Mouse (Mus musculus) MEL (cell line): ENCODE measurements around the gene Sgsm1. TPM values are rescaled to one million over a fixed set of nuclear protein-coding genes. Genes with fewer than 3 reads are reported as not detected.

Experiments
- DNase-seq: peaks from one replicate; pipeline ENCODE4 v3.0.0; 2011; ENCODE audit warnings: low read depth, low spot score
- H3K27ac ChIP-seq: 2 replicates; pipeline ENCODE4 v1.5.1; 2012; ENCODE audit warnings: low read depth, mild to moderate bottlenecking, control low read depth, low read length, moderate library complexity; ENCODE audit not compliant: control insufficient read depth
- H3K27me3 ChIP-seq, 2 experiments: fragments of 150-350 bp in 1 of 2; sonication (generic) in 1 of 2; 2 replicates each; pipeline ENCODE4 v1.6.1; 2012; ENCODE audit warnings: low read length in 2 of 2, mild to moderate bottlenecking in 2 of 2, improper control_type of control experiment in 1 of 2, moderate library complexity in 1 of 2; ENCODE audit not compliant: insufficient read depth in 2 of 2, control insufficient read depth in 1 of 2
- H3K36me3 ChIP-seq, 2 experiments: 2 replicates each; pipeline ENCODE4 v1.6.1; 2012 to 2014; ENCODE audit warnings: low read length in 2 of 2, improper control_type of control experiment in 1 of 2, inconsistent platforms in 1 of 2, mild to moderate bottlenecking in 1 of 2; ENCODE audit not compliant: insufficient read depth in 2 of 2, control insufficient read depth in 1 of 2
- H3K4me1 ChIP-seq, 2 experiments: fragments of 150-350 bp in 1 of 2; sonication (generic) in 1 of 2; 2 replicates each; pipeline ENCODE4 v1.6.1; 2012; ENCODE audit warnings: low read length in 2 of 2, improper control_type of control experiment in 1 of 2, mild to moderate bottlenecking in 1 of 2; ENCODE audit not compliant: insufficient read depth in 2 of 2, control insufficient read depth in 1 of 2
- H3K4me3 ChIP-seq, 2 experiments: fragments of 150-350 bp in 1 of 2; sonication (generic) in 1 of 2; 2 replicates each; pipeline ENCODE4 v1.5.1; 2012; ENCODE audit warnings: low read depth in 2 of 2, low read length in 2 of 2, mild to moderate bottlenecking in 2 of 2, moderate library complexity in 2 of 2, control low read depth in 1 of 2, improper control_type of control experiment in 1 of 2; ENCODE audit not compliant: control insufficient read depth in 1 of 2, insufficient read depth in 1 of 2
- H3K79me2 ChIP-seq: 2 replicates; pipeline ENCODE4 v1.6.1; 2012; ENCODE audit warnings: mild to moderate bottlenecking, low read length, moderate library complexity; ENCODE audit not compliant: control insufficient read depth, poor library complexity, insufficient read depth
- H3K9ac ChIP-seq: 2 replicates; pipeline ENCODE4 v1.6.1; 2012; ENCODE audit warnings: low read depth, mild to moderate bottlenecking, control low read depth, low read length, moderate library complexity; ENCODE audit not compliant: control insufficient read depth, poor library complexity, severe bottlenecking
- H3K9me3 ChIP-seq: fragments of 150-350 bp; sonication (generic); replicated peaks from 2 replicates; pipeline ENCODE4 v1.6.1; 2012; ENCODE audit warnings: mild to moderate bottlenecking, low read length, improper control_type of control experiment, moderate library complexity; ENCODE audit not compliant: insufficient read depth
- BHLHE40 ChIP-seq: IDR thresholded peaks from 2 replicates; pipeline ENCODE4 v1.6.1; 2012; ENCODE audit warnings: low read depth, mild to moderate bottlenecking, inconsistent platforms, low read length, improper control_type of control experiment, borderline replicate concordance
- ELF1 ChIP-seq: IDR thresholded peaks from 2 replicates; pipeline ENCODE4 v1.6.1; 2014; ENCODE audit warnings: low read depth, mild to moderate bottlenecking, inconsistent platforms, low read length, improper control_type of control experiment, moderate library complexity
- EP300 ChIP-seq, 2 experiments: IDR thresholded peaks; 2 replicates each; pipeline ENCODE4 v1.6.1; 2011; ENCODE audit warnings: improper control_type of control experiment in 2 of 2, low read length in 2 of 2, low read depth in 1 of 2, mild to moderate bottlenecking in 1 of 2
- ETS1 ChIP-seq: IDR thresholded peaks from 2 replicates; pipeline ENCODE4 v1.6.1; 2012; ENCODE audit warnings: low read depth, mild to moderate bottlenecking, inconsistent platforms, low read length, improper control_type of control experiment, moderate library complexity
- GATA1 ChIP-seq: IDR thresholded peaks from 2 replicates; pipeline ENCODE4 v1.6.1; 2011; ENCODE audit warnings: low read depth, low read length, improper control_type of control experiment
- HCFC1 ChIP-seq: IDR thresholded peaks from 2 replicates; pipeline ENCODE4 v1.6.1; 2012; ENCODE audit warnings: low read depth, mild to moderate bottlenecking, inconsistent platforms, low read length, improper control_type of control experiment, moderate library complexity
- JUND ChIP-seq: IDR thresholded peaks from 2 replicates; pipeline ENCODE4 v1.6.1; 2011; ENCODE audit warnings: low read depth, mild to moderate bottlenecking, improper control_type of control experiment, low read length
- KAT2A ChIP-seq: conservative IDR thresholded peaks from 2 replicates; pipeline ENCODE4 v1.6.1; 2012; ENCODE audit warnings: low read depth, low read length, improper control_type of control experiment, inconsistent platforms
- MAFK ChIP-seq: IDR thresholded peaks from 2 replicates; pipeline ENCODE4 v1.6.1; 2011; ENCODE audit warnings: low read depth, mild to moderate bottlenecking, low read length, improper control_type of control experiment, borderline replicate concordance
- MAX ChIP-seq: IDR thresholded peaks from 2 replicates; pipeline ENCODE4 v1.6.1; 2011; ENCODE audit warnings: low read length, improper control_type of control experiment
- MAZ ChIP-seq: IDR thresholded peaks from 2 replicates; pipeline ENCODE4 v1.6.1; 2012; ENCODE audit warnings: low read depth, mild to moderate bottlenecking, inconsistent platforms, low read length, improper control_type of control experiment
- MEF2A ChIP-seq: IDR thresholded peaks from 2 replicates; pipeline ENCODE4 v1.6.1; 2014; ENCODE audit warnings: low read depth, mild to moderate bottlenecking, inconsistent platforms, low read length, improper control_type of control experiment; ENCODE audit not compliant: poor library complexity, insufficient replicate concordance, severe bottlenecking; ENCODE audit errors: extremely low read depth
- MYB ChIP-seq: IDR thresholded peaks from 2 replicates; pipeline ENCODE4 v1.6.1; 2011; ENCODE audit warnings: mild to moderate bottlenecking, low read depth, low read length, improper control_type of control experiment
- NRF1 ChIP-seq: IDR thresholded peaks from 2 replicates; pipeline ENCODE4 v1.6.1; 2014; ENCODE audit warnings: low read depth, mild to moderate bottlenecking, inconsistent platforms, low read length, improper control_type of control experiment, moderate library complexity; ENCODE audit not compliant: poor library complexity, insufficient read depth, severe bottlenecking
- POLR2AphosphoS2 ChIP-seq: IDR thresholded peaks from 2 replicates; pipeline ENCODE4 v1.6.1; 2011; ENCODE audit warnings: low read length, improper control_type of control experiment
- RAD21 ChIP-seq: IDR thresholded peaks from 2 replicates; pipeline ENCODE4 v1.6.1; 2011; ENCODE audit warnings: mild to moderate bottlenecking, low read depth, low read length, improper control_type of control experiment
- SMC3 ChIP-seq: IDR thresholded peaks from 2 replicates; pipeline ENCODE4 v1.6.1; 2011; ENCODE audit warnings: low read depth, low read length, improper control_type of control experiment
- UBTF ChIP-seq: IDR thresholded peaks from 2 replicates; pipeline ENCODE4 v1.6.1; 2012; ENCODE audit warnings: low read depth, mild to moderate bottlenecking, inconsistent platforms, low read length, improper control_type of control experiment, moderate library complexity, borderline replicate concordance; ENCODE audit not compliant: insufficient read depth
- ZKSCAN1 ChIP-seq: IDR thresholded peaks from 2 replicates; pipeline ENCODE4 v1.6.1; 2012; ENCODE audit warnings: low read depth, mild to moderate bottlenecking, inconsistent platforms, low read length, improper control_type of control experiment, moderate library complexity
- ZNF384 ChIP-seq: IDR thresholded peaks from 2 replicates; pipeline ENCODE4 v1.6.1; 2012; ENCODE audit warnings: low read depth, mild to moderate bottlenecking, inconsistent platforms, low read length, improper control_type of control experiment
- polyA plus RNA-seq, 2 experiments: library from polyadenylated mRNA; stranded (reverse) in 1 of 2; unstranded in 1 of 2; fragments of >175 nt in 1 of 2; fragments of >200 nt in 1 of 2; gene quantifications; 2 replicates each; pipeline versions ENCODE4 v1.2.1 to v1.2.4; 2012; ENCODE audit warnings: low replicate concordance in 2 of 2, low read depth in 1 of 2; ENCODE audit not compliant: insufficient read length in 2 of 2, insufficient read depth in 1 of 2, missing spikeins in 1 of 2
- total RNA-seq: library from RNA; depleted of rRNA; stranded (reverse); fragments of 300-350 nt; gene quantifications from 2 replicates; pipeline ENCODE4 v1.2.3, GENCODE M21; 2012

Sgsm1 gene
- total and polyA plus RNA-seq, 3 experiments = not detected

DNA sequence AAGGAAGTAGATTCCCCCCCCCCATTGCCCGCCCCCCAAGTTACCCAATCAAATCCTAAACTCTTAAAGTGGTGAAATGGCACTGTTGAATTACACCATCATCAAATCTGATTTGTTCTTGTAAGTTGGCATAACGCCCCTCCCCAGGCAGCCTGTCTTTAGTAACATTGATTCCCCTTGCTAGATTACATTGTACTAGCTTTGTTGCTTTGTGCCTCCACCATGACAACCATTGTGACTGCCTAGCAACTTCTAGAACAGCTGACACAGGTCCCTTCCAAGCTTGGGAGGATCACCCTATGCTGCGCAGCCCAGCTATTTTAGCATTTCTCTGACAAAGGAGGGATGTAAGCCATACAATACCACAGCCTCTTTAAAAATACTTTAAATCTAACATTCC lies 41.2 kb upstream of the Sgsm1 start:
- Histone ChIP-seq H3K4me1 (no peaks in the 10 kb centered on the region), H3K27ac (no peak overlapping the region), H3K27me3 (no peaks in the 10 kb centered on the region), H3K9me3 (no peaks in the 10 kb centered on the region), H3K79me2 (no peaks in the 10 kb centered on the region), H3K4me3 (no peak overlapping the region), H3K9ac (no peak overlapping the region), H3K36me3 (no peaks in the 10 kb centered on the region)
- no peak for DNase-seq
- TF ChIP-seq MEF2A (no peak), JUND (no peak), EP300 (IDR thresholded peaks at IDR 0.05; ENCODE audit: low read depth in 1 of 2, low read length in 2 of 2) (no peak), POLR2AphosphoS2 (no peak), GATA1 (no peak), RAD21 (no peak), ZKSCAN1 (no peak), ZNF384 (no peak), KAT2A (no peak), ELF1 (no peak), MAX (no peak), MYB (no peak), SMC3 (no peak), NRF1 (no peak)

GRCm38 (mm10) chr5:113349810-113350209 lies 39.2 kb upstream of the Sgsm1 start:
- Histone ChIP-seq H3K36me3 (no peaks in the 10 kb centered on the region), H3K4me3 (no peak overlapping the region), H3K27ac (no peak overlapping the region), H3K9ac (no peak overlapping the region)
- DNase-seq = no peak
- no peak for TF ChIP-seq NRF1
- TF ChIP-seq ZNF384 = no peak
- TF ChIP-seq MAFK = no peak
- TF ChIP-seq MAZ = no peak
- TF ChIP-seq HCFC1 = no peak
- no peak for TF ChIP-seq MYB
- no peak for TF ChIP-seq ETS1
- no peak for TF ChIP-seq EP300 (IDR thresholded peaks at IDR 0.05; ENCODE audit: low read depth in 1 of 2, low read length in 2 of 2)
- no peak for TF ChIP-seq UBTF
- TF ChIP-seq KAT2A = no peak
- TF ChIP-seq ZKSCAN1 = no peak
- no peak for TF ChIP-seq BHLHE40
- TF ChIP-seq POLR2AphosphoS2 = no peak
- TF ChIP-seq, all 39 proteins: peak for 0
- H3K9me3 ChIP-seq = no peaks in the 10 kb centered on the region
- H3K79me2 ChIP-seq = no peaks in the 10 kb centered on the region
- no peaks in the 10 kb centered on the region for H3K27me3 ChIP-seq
- H3K4me1 ChIP-seq = no peaks in the 10 kb centered on the region
